Mouse (Mus musculus) midbrain, embryonic 15.5 days (tissue): ENCODE measurements around the gene Adig. TPM values are rescaled to one million over a fixed set of nuclear protein-coding genes. Genes with fewer than 3 reads are reported as not detected.

Source experiments
- ATAC-seq: fragments of 200-750 bp; cut with Nextera tagmentation; replicated peaks from 2 replicates; pipeline ENCODE4 v1.8.0; 2017; ENCODE audit warnings: moderate TSS enrichment
- H3K27ac ChIP-seq: fragments of 300-500 bp; sonication (generic); 2 replicates; pipeline ENCODE4 v1.5.1; 2015; ENCODE audit warnings: mild to moderate bottlenecking, inconsistent platforms
- H3K27me3 ChIP-seq: fragments of 300-500 bp; sonication (generic); replicated peaks from 2 replicates; pipeline ENCODE4 v1.6.1; 2015; ENCODE audit warnings: inconsistent platforms
- H3K36me3 ChIP-seq: fragments of 300-500 bp; sonication (generic); replicated peaks from 2 replicates; pipeline ENCODE4 v1.6.1; 2015; ENCODE audit warnings: inconsistent platforms
- H3K4me1 ChIP-seq: fragments of 300-500 bp; sonication (generic); 2 replicates; pipeline ENCODE4 v1.6.1; 2015; ENCODE audit warnings: inconsistent platforms
- H3K4me2 ChIP-seq: fragments of 300-500 bp; sonication (generic); 2 replicates; pipeline ENCODE4 v1.6.1; 2015; ENCODE audit warnings: inconsistent platforms, mild to moderate bottlenecking, moderate library complexity
- H3K4me3 ChIP-seq: fragments of 300-500 bp; sonication (generic); 2 replicates; pipeline ENCODE4 v1.5.1; 2015; ENCODE audit warnings: mild to moderate bottlenecking, inconsistent platforms
- H3K9ac ChIP-seq: fragments of 300-500 bp; sonication (generic); 2 replicates; pipeline ENCODE4 v1.6.1; 2015; ENCODE audit warnings: mild to moderate bottlenecking, inconsistent platforms
- H3K9me3 ChIP-seq: fragments of 300-500 bp; sonication (generic); 2 replicates; pipeline ENCODE4 v1.6.1; 2016; ENCODE audit warnings: inconsistent platforms
- WGBS: fragments of 180-500 bp; shearing (Covaris S2); methylation state at CpG from one replicate; pipeline ENCODE4 v1.1.7; 2015; ENCODE audit warnings: mixed read lengths; 5-methylcytosine and 5-hydroxymethylcytosine counted together
- polyA plus RNA-seq: library from polyadenylated mRNA; unstranded; fragments of >200 nt; fragmentation: Nextera tagmentation; extraction: Ambion mirVana; gene quantifications from 2 replicates; pipeline ENCODE4 v1.2.1, GENCODE M21; 2015

The Adig gene
- polyA plus RNA-seq, 1 experiment from 2014 or later = not detected

- no peak overlapping the region for H3K4me2 ChIP-seq
- H3K4me3 ChIP-seq = no peak overlapping the region
- no peaks in the 10 kb centered on the region for H3K9me3 ChIP-seq
- peaks cover 18% of the 10 kb centered on the region; the same call in 1 of the 2 replicates for H3K4me1 ChIP-seq
- H3K36me3 ChIP-seq = no peaks in the 10 kb centered on the region
- no peak overlapping the region for H3K27ac ChIP-seq
- 7% methylated on average over 3 of the region's 3 CpGs for WGBS
- H3K27me3 ChIP-seq = peaks cover 28% of the 10 kb centered on the region
- H3K9ac ChIP-seq = no peak overlapping the region
- ATAC-seq = no peak
These were observed 47.7 kb downstream of the Adig start for GRCm38 (mm10) chr2:158550067-158550466.

GRCm38 (mm10) chr2:158554366-158554765 is 52.0 kb downstream of the Adig start:
- H3K4me2 ChIP-seq = no peak overlapping the region
- no peak overlapping the region for H3K27ac ChIP-seq
- no peaks in the 10 kb centered on the region for H3K36me3 ChIP-seq
- no peaks in the 10 kb centered on the region for H3K9me3 ChIP-seq
- no peak for ATAC-seq
- 22% methylated on average over 10 of the region's 10 CpGs for WGBS
- H3K27me3 ChIP-seq = peaks cover 25% of the 10 kb centered on the region
- H3K4me3 ChIP-seq = no peak overlapping the region
- no peak overlapping the region for H3K9ac ChIP-seq
- H3K4me1 ChIP-seq = peaks cover 28% of the 10 kb centered on the region

- Histone ChIP-seq H3K4me3 (no peak overlapping the region), H3K27ac (peak overlapping the region; percentile 73), H3K9ac (no peak overlapping the region), H3K36me3 (no peaks in the 10 kb centered on the region), H3K4me2 (peak overlapping the region; percentile 54; the same call in 1 of the 2 replicates), H3K9me3 (no peaks in the 10 kb centered on the region), H3K4me1 (peaks cover 34% of the 10 kb centered on the region), H3K27me3 (peaks cover 18% of the 10 kb centered on the region)
- ATAC-seq = no peak
- WGBS = 4% methylated on average over 7 of the region's 7 CpGs
These were observed 52.8 kb downstream of the Adig start for GRCm38 (mm10) chr2:158555252-158555651.

- H3K9ac ChIP-seq = no peak overlapping the region
- peaks cover 18% of the 10 kb centered on the region for H3K27me3 ChIP-seq
- peak overlapping the region; percentile 73 for H3K27ac ChIP-seq
- 0 out of 2 replicates have a peak, but pooled peaks have one; percentile 10 for ATAC-seq
- 3% methylated on average over 8 of the region's 8 CpGs for WGBS
- H3K4me1 ChIP-seq = peaks cover 36% of the 10 kb centered on the region
- no peaks in the 10 kb centered on the region for H3K9me3 ChIP-seq
- peak overlapping the region; percentile 23 for H3K4me3 ChIP-seq
- no peaks in the 10 kb centered on the region for H3K36me3 ChIP-seq
- peak overlapping the region; percentile 54 for H3K4me2 ChIP-seq
These were observed 53.4 kb downstream of the Adig start for GRCm38 (mm10) chr2:158555812-158556211.

GRCm38 (mm10) chr2:158556225-158556624 is 53.8 kb downstream of the Adig start:
- Histone ChIP-seq H3K36me3 (no peaks in the 10 kb centered on the region), H3K27ac (peak overlapping the region; percentile 73), H3K4me2 (peak overlapping the region; percentile 54), H3K4me1 (peaks cover 40% of the 10 kb centered on the region), H3K4me3 (peak overlapping the region; percentile 23), H3K9ac (no peak overlapping the region), H3K27me3 (peaks cover 18% of the 10 kb centered on the region), H3K9me3 (no peaks in the 10 kb centered on the region)
- WGBS = under 1% methylated on average over 20 of the region's 20 CpGs
- peak; percentile 25 for ATAC-seq

- Histone ChIP-seq H3K4me1 (peaks cover 45% of the 10 kb centered on the region), H3K4me2 (no peak overlapping the region), H3K9ac (no peak overlapping the region), H3K4me3 (no peak overlapping the region), H3K27ac (peak overlapping the region; percentile 73), H3K36me3 (no peaks in the 10 kb centered on the region), H3K9me3 (no peaks in the 10 kb centered on the region), H3K27me3 (peaks cover 18% of the 10 kb centered on the region)
- WGBS = 4% methylated on average over 5 of the region's 5 CpGs
- no peak for ATAC-seq
These were observed 54.3 kb downstream of the Adig start for GRCm38 (mm10) chr2:158556750-158557149.

Other genes with a start within 250 kb of the Adig start
- gene Bpi, start 244.5 kb upstream of the Adig start, polyA plus RNA-seq = not detected in 2 replicates
- gene Lbp, start 196.1 kb upstream of the Adig start, polyA plus RNA-seq = 4.8 and 4.9 TPM in 2 replicates
- gene Snhg11, start 127.0 kb upstream of the Adig start, polyA plus RNA-seq = 560 and 673 TPM in 2 replicates
- gene Ralgapb, start 92.8 kb upstream of the Adig start, polyA plus RNA-seq = 27.4 and 28.0 TPM in 2 replicates
- gene Arhgap40, start 10.2 kb downstream of the Adig start, polyA plus RNA-seq = 0.50 and 0.63 TPM in 2 replicates
- gene Slc32a1, start 108.2 kb downstream of the Adig start, polyA plus RNA-seq = 9.8 and 10.5 TPM in 2 replicates
- 11.7 and 12.8 TPM in 2 replicates for gene Actr5, start 122.3 kb downstream of the Adig start, polyA plus RNA-seq
- 21.0 and 23.4 TPM in 2 replicates for gene Ppp1r16b, start 162.8 kb downstream of the Adig start, polyA plus RNA-seq